Mouse (Mus musculus) midbrain, embryonic 16.5 days (tissue): ENCODE data around the gene Rpl39. TPM values are rescaled to one million over a fixed set of nuclear protein-coding genes. Genes with fewer than 3 reads are reported as not detected.

ENCODE experiments used
- ATAC-seq: fragments of 200-750 bp; cut with Nextera tagmentation; 2 replicates; pipeline ENCODE4 v1.8.0; 2017; ENCODE audit warnings: moderate TSS enrichment
- H3K27ac ChIP-seq: fragments of 300-500 bp; sonication (generic); 2 replicates; pipeline ENCODE4 v1.5.1; 2014; ENCODE audit warnings: mild to moderate bottlenecking, low read length, mixed read lengths
- H3K27me3 ChIP-seq: fragments of 300-500 bp; sonication (generic); 2 replicates; pipeline ENCODE4 v1.6.1; 2014; ENCODE audit warnings: low read depth, low read length, mixed read lengths; ENCODE audit not compliant: control insufficient read depth, insufficient read depth
- H3K36me3 ChIP-seq: fragments of 300-500 bp; sonication (generic); 2 replicates; pipeline ENCODE4 v1.6.1; 2014; ENCODE audit warnings: mild to moderate bottlenecking, low read length, moderate library complexity, mixed read lengths; ENCODE audit not compliant: control insufficient read depth, insufficient read depth
- H3K4me1 ChIP-seq: fragments of 300-500 bp; sonication (generic); 2 replicates; pipeline ENCODE4 v1.6.1; 2014; ENCODE audit warnings: mild to moderate bottlenecking, low read length, mixed read lengths; ENCODE audit not compliant: control insufficient read depth, insufficient read depth
- H3K4me2 ChIP-seq: fragments of 300-500 bp; sonication (generic); 2 replicates; pipeline ENCODE4 v1.6.1; 2014; ENCODE audit warnings: mild to moderate bottlenecking, low read length, mixed read lengths
- H3K4me3 ChIP-seq: fragments of 300-500 bp; sonication (generic); 2 replicates; pipeline ENCODE4 v1.5.1; 2014; ENCODE audit warnings: low read depth, mild to moderate bottlenecking, low read length, moderate library complexity, mixed read lengths
- H3K9ac ChIP-seq: fragments of 300-500 bp; sonication (generic); 2 replicates; pipeline ENCODE4 v1.6.1; 2014; ENCODE audit warnings: low read depth, low read length, mixed read lengths
- H3K9me3 ChIP-seq: fragments of 300-500 bp; sonication (generic); replicated peaks from 2 replicates; pipeline ENCODE4 v1.6.1; 2014; ENCODE audit warnings: mild to moderate bottlenecking, low read length, mixed read lengths; ENCODE audit not compliant: control insufficient read depth, poor library complexity, severe bottlenecking
- WGBS: fragments of 180-500 bp; shearing (Covaris S2); extraction: QIAGEN DNeasy Blood & Tissue Kit; methylation state at CpG from one replicate; pipeline ENCODE4 v1.1.7; 2014; 5-methylcytosine and 5-hydroxymethylcytosine counted together
- polyA plus RNA-seq: library from polyadenylated mRNA; unstranded; fragments of >200 nt; fragmentation: Nextera tagmentation; extraction: Ambion mirVana; gene quantifications from 2 replicates; pipeline ENCODE4 v1.2.1, GENCODE M21; 2015

Gene Rpl39
- polyA plus RNA-seq, result 229 and 259 TPM in 2 replicates

DNA sequence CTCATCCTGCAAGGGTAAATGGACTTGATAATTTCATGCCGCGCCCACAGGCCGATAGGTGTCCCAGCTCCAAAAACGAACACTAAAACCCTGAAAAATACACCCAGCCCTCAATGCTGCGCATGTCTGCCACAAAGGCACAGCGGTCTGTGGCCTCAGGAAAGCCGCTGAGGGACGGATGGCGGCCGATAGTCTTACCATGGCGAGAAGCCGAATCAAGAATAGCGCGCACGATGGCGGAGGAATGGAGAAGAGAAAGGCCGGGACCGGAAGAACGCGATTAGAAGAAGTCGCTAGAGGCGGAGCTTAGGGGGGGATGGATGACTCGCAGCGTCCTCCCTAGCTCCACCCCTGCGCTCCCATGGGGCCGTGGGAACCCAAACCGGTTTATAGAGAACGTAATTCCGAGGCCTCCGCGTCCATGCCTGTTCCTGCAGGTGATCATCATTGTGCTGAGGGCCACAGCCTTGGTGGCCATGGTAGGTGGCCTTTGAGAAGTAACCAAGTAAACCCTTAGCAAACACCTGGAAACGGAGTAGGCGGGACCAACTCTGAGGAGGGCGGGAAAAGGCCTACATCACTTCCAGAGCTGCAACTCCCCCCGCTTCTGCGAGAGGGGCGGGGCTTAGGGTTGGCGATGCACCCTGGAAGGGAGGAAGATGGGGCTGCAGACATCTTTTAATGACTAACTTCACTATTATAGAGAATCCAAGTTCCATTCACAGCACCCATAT is at the start of gene Rpl39:
Gene Rpl39, minus strand, starts transcription at position 476 of the 734 bp plus-strand sequence.
- ATAC-seq, result peak; percentile 95
- peak within 1 kb of the TSS; percentile 91 for H3K27ac ChIP-seq

GRCm38 (mm10) chrX:37126671-37127358 is 41.6 kb upstream of the Rpl39 start, which contains the start of gene Nkap:
TSS of gene Nkap (plus strand) at chrX:37126795.
- Histone ChIP-seq H3K4me3 (peak within 1 kb of the TSS; percentile 64), H3K36me3 (no peaks in the 10 kb centered on the region), H3K4me2 (peak within 1 kb of the TSS; percentile 64), H3K27ac (peak within 1 kb of the TSS; percentile 47), H3K9me3 (no peaks in the 10 kb centered on the region), H3K9ac (peak within 1 kb of the TSS; percentile 77), H3K4me1 (peaks cover 12% of the 10 kb centered on the region), H3K27me3 (no peaks in the 10 kb centered on the region)
- WGBS, result 16% methylated on average over 56 of the region's 58 CpGs
- peak; percentile 91 for ATAC-seq

More for the DNA sequence above, at the start of gene Rpl39:
- no peaks in the 10 kb centered on the region for H3K36me3 ChIP-seq
- H3K9me3 ChIP-seq, result no peaks in the 10 kb centered on the region
- no peaks in the 10 kb centered on the region for H3K27me3 ChIP-seq
- H3K4me2 ChIP-seq, result peak within 1 kb of the TSS; percentile 79
- H3K4me1 ChIP-seq, result peaks cover 10% of the 10 kb centered on the region
- peak within 1 kb of the TSS; percentile 66 for H3K9ac ChIP-seq
- peak within 1 kb of the TSS; percentile 52 for H3K4me3 ChIP-seq
- 17% methylated on average over 38 of the region's 38 CpGs for WGBS

DNA sequence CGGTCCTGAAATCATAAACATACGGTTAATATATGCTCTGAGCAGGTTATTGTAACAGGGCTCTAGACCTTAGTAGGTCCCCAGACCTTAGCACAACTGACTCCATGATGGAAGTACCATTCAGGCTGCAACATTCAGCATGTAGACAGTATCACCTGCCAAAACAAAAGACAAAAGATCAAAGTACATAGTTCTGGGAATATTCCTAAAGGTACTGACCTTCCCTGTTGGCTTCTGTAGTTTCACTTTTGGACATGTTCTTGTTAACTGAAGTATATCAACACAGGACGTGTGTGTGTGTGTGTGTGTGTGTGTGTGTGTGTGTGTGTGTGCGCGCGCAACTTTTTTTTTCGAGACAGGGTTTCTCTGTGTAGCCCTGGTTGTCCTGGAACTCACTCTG is 40.3 kb upstream of the Rpl39 start:
- no peak for ATAC-seq
- H3K27ac ChIP-seq, result no peak overlapping the region
- 94% methylated on average over 7 of the region's 7 CpGs for WGBS

DNA sequence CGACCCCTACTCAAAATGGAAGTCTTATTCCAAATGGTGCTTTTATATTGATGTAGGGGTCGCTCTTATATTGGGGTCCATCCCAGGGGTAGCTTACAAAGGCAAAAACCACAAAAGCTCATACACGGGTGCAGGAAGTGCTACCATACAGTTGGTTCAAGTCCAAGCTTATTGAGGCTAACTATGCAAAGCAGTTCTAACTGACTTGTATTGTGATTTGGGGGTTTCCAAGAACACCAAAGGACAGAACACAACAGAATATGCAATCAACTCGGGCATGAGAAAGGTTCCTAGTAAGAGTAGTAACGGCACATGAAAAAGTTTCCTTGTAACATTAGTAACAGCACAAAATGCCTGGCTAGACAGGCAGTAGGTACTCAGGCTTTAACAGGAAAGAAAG is 35.0 kb upstream of the Rpl39 start:
- no peaks in the 10 kb centered on the region for H3K4me1 ChIP-seq
- no peak for ATAC-seq
- no peak overlapping the region for H3K9ac ChIP-seq
- H3K36me3 ChIP-seq, result no peaks in the 10 kb centered on the region
- H3K27ac ChIP-seq, result no peak overlapping the region
- no peaks in the 10 kb centered on the region for H3K27me3 ChIP-seq
- 73% methylated on average over 5 of the region's 5 CpGs for WGBS
- no peaks in the 10 kb centered on the region for H3K9me3 ChIP-seq
- H3K4me3 ChIP-seq, result no peak overlapping the region
- H3K4me2 ChIP-seq, result no peak overlapping the region

More for the DNA sequence above, 40.3 kb upstream of the Rpl39 start:
- H3K9ac ChIP-seq, result no peak overlapping the region
- H3K27me3 ChIP-seq, result no peaks in the 10 kb centered on the region
- no peak overlapping the region for H3K4me2 ChIP-seq
- no peaks in the 10 kb centered on the region for H3K9me3 ChIP-seq
- no peak overlapping the region for H3K4me3 ChIP-seq
- H3K36me3 ChIP-seq, result no peaks in the 10 kb centered on the region
- H3K4me1 ChIP-seq, result peaks cover 12% of the 10 kb centered on the region

DNA sequence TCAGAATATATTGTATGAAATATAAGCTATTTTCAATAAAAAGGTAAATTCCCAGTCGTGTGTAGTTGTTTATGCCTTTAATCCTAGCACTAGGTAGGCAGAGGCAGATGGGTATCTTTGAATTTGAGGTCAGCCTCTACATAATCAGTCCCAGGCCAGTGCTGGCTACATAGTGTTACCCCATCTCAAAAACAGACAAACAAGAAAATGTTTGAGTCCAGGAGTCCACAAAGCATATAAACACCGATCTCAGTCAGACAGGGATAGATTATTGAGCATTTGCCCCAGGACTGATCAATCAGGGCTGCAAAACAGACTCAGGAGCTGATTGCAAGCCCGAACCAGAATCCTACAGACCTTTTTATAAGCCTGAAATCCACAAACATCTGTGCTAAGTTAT is 34.4 kb upstream of the Rpl39 start:
- no peak overlapping the region for H3K27ac ChIP-seq
- H3K9ac ChIP-seq, result no peak overlapping the region
- 67% methylated on average over 3 of the region's 3 CpGs for WGBS
- no peaks in the 10 kb centered on the region for H3K36me3 ChIP-seq
- no peak for ATAC-seq
- no peak overlapping the region for H3K4me3 ChIP-seq
- no peak overlapping the region for H3K4me2 ChIP-seq
- H3K9me3 ChIP-seq, result no peaks in the 10 kb centered on the region
- H3K4me1 ChIP-seq, result no peaks in the 10 kb centered on the region
- H3K27me3 ChIP-seq, result no peaks in the 10 kb centered on the region

GRCm38 (mm10) chrX:37117085-37117484 is 31.9 kb upstream of the Rpl39 start:
- ATAC-seq, result no peak; the same call in 1 of the 2 replicates
- Histone ChIP-seq H3K9ac (no peak overlapping the region), H3K4me2 (no peak overlapping the region), H3K27ac (no peak overlapping the region), H3K9me3 (no peaks in the 10 kb centered on the region), H3K4me1 (no peaks in the 10 kb centered on the region), H3K36me3 (no peaks in the 10 kb centered on the region), H3K27me3 (no peaks in the 10 kb centered on the region), H3K4me3 (no peak overlapping the region)
- no CpG with 5 or more reads among the region's 5 CpGs for WGBS

GRCm38 (mm10) chrX:37110881-37111193 is 25.6 kb upstream of the Rpl39 start:
- WGBS, result 71% methylated on average over 4 of the region's 4 CpGs
- Histone ChIP-seq H3K4me2 (no peak overlapping the region), H3K27me3 (no peaks in the 10 kb centered on the region), H3K9ac (no peak overlapping the region), H3K27ac (no peak overlapping the region), H3K4me1 (peaks cover 6% of the 10 kb centered on the region; the same call in 1 of the 2 replicates), H3K9me3 (no peaks in the 10 kb centered on the region), H3K4me3 (no peak overlapping the region), H3K36me3 (no peaks in the 10 kb centered on the region)
- no peak for ATAC-seq

DNA sequence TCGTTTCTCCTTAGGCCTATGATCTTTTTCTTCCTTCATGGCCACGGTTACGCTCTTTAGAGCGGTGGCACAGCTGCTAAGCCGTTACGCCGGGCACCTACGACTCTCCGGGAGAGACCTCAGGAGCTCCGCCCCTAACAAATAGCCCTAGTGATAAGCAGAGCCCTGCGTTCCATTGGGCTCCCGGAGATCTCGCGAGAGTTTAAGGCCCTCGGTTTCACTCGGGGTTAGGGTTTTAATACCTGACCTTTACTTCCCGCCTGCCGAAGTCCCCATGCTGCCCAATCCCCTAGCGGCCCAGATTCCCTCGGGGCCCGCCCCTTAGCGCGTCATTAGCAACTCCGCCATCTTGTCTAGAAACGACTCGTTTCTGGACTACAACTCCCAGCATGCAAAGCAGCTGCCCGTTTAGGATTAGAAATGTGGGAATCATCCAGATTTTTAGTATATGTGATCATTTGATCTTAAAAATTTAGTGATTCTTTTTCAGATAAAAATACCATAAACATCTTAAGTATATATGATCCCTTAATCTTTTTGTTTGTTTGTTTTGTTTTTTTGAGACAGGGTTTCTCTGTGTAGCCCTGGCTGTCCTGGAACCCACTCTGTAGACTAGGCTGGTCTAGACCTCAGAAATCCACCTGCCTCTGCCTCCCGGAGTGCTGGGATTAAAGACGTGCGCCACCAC is 25.1 kb upstream of the Rpl39 start, which contains the start of gene Upf3b:
Gene Upf3b, minus strand, starts transcription at position 130 of the 688 bp plus-strand sequence.
- peaks cover 6% of the 10 kb centered on the region; the same call in 1 of the 2 replicates for H3K4me1 ChIP-seq
- H3K27me3 ChIP-seq, result no peaks in the 10 kb centered on the region
- peak within 1 kb of the TSS; percentile 83 for H3K27ac ChIP-seq
- peak; percentile 98 for ATAC-seq
- peak within 1 kb of the TSS; percentile 62 for H3K9ac ChIP-seq
- no peaks in the 10 kb centered on the region for H3K36me3 ChIP-seq
- 12% methylated on average over 30 of the region's 30 CpGs for WGBS
- peak within 1 kb of the TSS; percentile 59 for H3K4me3 ChIP-seq
- peak within 1 kb of the TSS; percentile 62 for H3K4me2 ChIP-seq
- H3K9me3 ChIP-seq, result no peaks in the 10 kb centered on the region
